Mouse (Mus musculus) MEL (cell line): ENCODE measurements around the gene Cyp4x1. TPM values are rescaled to one million over a fixed set of nuclear protein-coding genes. Genes with fewer than 3 reads are reported as not detected.

Source experiments
- DNase-seq: peaks from one replicate; pipeline ENCODE4 v3.0.0; 2011; ENCODE audit warnings: low read depth, low spot score
- H3K27ac ChIP-seq: 2 replicates; pipeline ENCODE4 v1.5.1; 2012; ENCODE audit warnings: low read depth, mild to moderate bottlenecking, control low read depth, low read length, moderate library complexity; ENCODE audit not compliant: control insufficient read depth
- H3K27me3 ChIP-seq, 2 experiments: fragments of 150-350 bp in 1 of 2; sonication (generic) in 1 of 2; 2 replicates each; pipeline ENCODE4 v1.6.1; 2012; ENCODE audit warnings: low read length in 2 of 2, mild to moderate bottlenecking in 2 of 2, improper control_type of control experiment in 1 of 2, moderate library complexity in 1 of 2; ENCODE audit not compliant: insufficient read depth in 2 of 2, control insufficient read depth in 1 of 2
- H3K36me3 ChIP-seq, 2 experiments: 2 replicates each; pipeline ENCODE4 v1.6.1; 2012 to 2014; ENCODE audit warnings: low read length in 2 of 2, improper control_type of control experiment in 1 of 2, inconsistent platforms in 1 of 2, mild to moderate bottlenecking in 1 of 2; ENCODE audit not compliant: insufficient read depth in 2 of 2, control insufficient read depth in 1 of 2
- H3K4me1 ChIP-seq, 2 experiments: fragments of 150-350 bp in 1 of 2; sonication (generic) in 1 of 2; 2 replicates each; pipeline ENCODE4 v1.6.1; 2012; ENCODE audit warnings: low read length in 2 of 2, improper control_type of control experiment in 1 of 2, mild to moderate bottlenecking in 1 of 2; ENCODE audit not compliant: insufficient read depth in 2 of 2, control insufficient read depth in 1 of 2
- H3K4me3 ChIP-seq, 2 experiments: fragments of 150-350 bp in 1 of 2; sonication (generic) in 1 of 2; 2 replicates each; pipeline ENCODE4 v1.5.1; 2012; ENCODE audit warnings: low read depth in 2 of 2, low read length in 2 of 2, mild to moderate bottlenecking in 2 of 2, moderate library complexity in 2 of 2, control low read depth in 1 of 2, improper control_type of control experiment in 1 of 2; ENCODE audit not compliant: control insufficient read depth in 1 of 2, insufficient read depth in 1 of 2
- H3K79me2 ChIP-seq: 2 replicates; pipeline ENCODE4 v1.6.1; 2012; ENCODE audit warnings: mild to moderate bottlenecking, low read length, moderate library complexity; ENCODE audit not compliant: control insufficient read depth, poor library complexity, insufficient read depth
- H3K9ac ChIP-seq: 2 replicates; pipeline ENCODE4 v1.6.1; 2012; ENCODE audit warnings: low read depth, mild to moderate bottlenecking, control low read depth, low read length, moderate library complexity; ENCODE audit not compliant: control insufficient read depth, poor library complexity, severe bottlenecking
- H3K9me3 ChIP-seq: fragments of 150-350 bp; sonication (generic); replicated peaks from 2 replicates; pipeline ENCODE4 v1.6.1; 2012; ENCODE audit warnings: mild to moderate bottlenecking, low read length, improper control_type of control experiment, moderate library complexity; ENCODE audit not compliant: insufficient read depth
- BHLHE40 ChIP-seq: IDR thresholded peaks from 2 replicates; pipeline ENCODE4 v1.6.1; 2012; ENCODE audit warnings: low read depth, mild to moderate bottlenecking, inconsistent platforms, low read length, improper control_type of control experiment, borderline replicate concordance
- CHD1 ChIP-seq: IDR thresholded peaks from 2 replicates; pipeline ENCODE4 v1.6.1; 2012; ENCODE audit warnings: low read depth, mild to moderate bottlenecking, inconsistent platforms, low read length, improper control_type of control experiment
- CTCF ChIP-seq, 3 experiments: IDR thresholded peaks in 2 of 3; conservative IDR thresholded peaks in 1 of 3; 2 replicates each; pipeline ENCODE4 v1.5.1; 2011 to 2012; ENCODE audit warnings: low read length in 3 of 3, low read depth in 2 of 3, mild to moderate bottlenecking in 2 of 3, improper control_type of control experiment in 1 of 3, inconsistent platforms in 1 of 3, mixed read lengths in 1 of 3, moderate library complexity in 1 of 3; ENCODE audit not compliant: control insufficient read depth in 1 of 3, insufficient read depth in 1 of 3, poor library complexity in 1 of 3, severe bottlenecking in 1 of 3
- E2F4 ChIP-seq: IDR thresholded peaks from 2 replicates; pipeline ENCODE4 v1.6.1; 2011; ENCODE audit warnings: low read depth, low read length, improper control_type of control experiment, borderline replicate concordance
- ELF1 ChIP-seq: IDR thresholded peaks from 2 replicates; pipeline ENCODE4 v1.6.1; 2014; ENCODE audit warnings: low read depth, mild to moderate bottlenecking, inconsistent platforms, low read length, improper control_type of control experiment, moderate library complexity
- EP300 ChIP-seq, 2 experiments: IDR thresholded peaks; 2 replicates each; pipeline ENCODE4 v1.6.1; 2011; ENCODE audit warnings: improper control_type of control experiment in 2 of 2, low read length in 2 of 2, low read depth in 1 of 2, mild to moderate bottlenecking in 1 of 2
- ETS1 ChIP-seq: IDR thresholded peaks from 2 replicates; pipeline ENCODE4 v1.6.1; 2012; ENCODE audit warnings: low read depth, mild to moderate bottlenecking, inconsistent platforms, low read length, improper control_type of control experiment, moderate library complexity
- GABPA ChIP-seq: IDR thresholded peaks from 2 replicates; pipeline ENCODE4 v1.6.1; 2012; ENCODE audit warnings: low read depth, mild to moderate bottlenecking, inconsistent platforms, low read length, improper control_type of control experiment, moderate library complexity
- GATA1 ChIP-seq: IDR thresholded peaks from 2 replicates; pipeline ENCODE4 v1.6.1; 2011; ENCODE audit warnings: low read depth, low read length, improper control_type of control experiment
- KAT2A ChIP-seq: conservative IDR thresholded peaks from 2 replicates; pipeline ENCODE4 v1.6.1; 2012; ENCODE audit warnings: low read depth, low read length, improper control_type of control experiment, inconsistent platforms
- MAFK ChIP-seq: IDR thresholded peaks from 2 replicates; pipeline ENCODE4 v1.6.1; 2011; ENCODE audit warnings: low read depth, mild to moderate bottlenecking, low read length, improper control_type of control experiment, borderline replicate concordance
- MAX ChIP-seq: IDR thresholded peaks from 2 replicates; pipeline ENCODE4 v1.6.1; 2011; ENCODE audit warnings: low read length, improper control_type of control experiment
- MEF2A ChIP-seq: IDR thresholded peaks from 2 replicates; pipeline ENCODE4 v1.6.1; 2014; ENCODE audit warnings: low read depth, mild to moderate bottlenecking, inconsistent platforms, low read length, improper control_type of control experiment; ENCODE audit not compliant: poor library complexity, insufficient replicate concordance, severe bottlenecking; ENCODE audit errors: extremely low read depth
- MXI1 ChIP-seq: IDR thresholded peaks from 2 replicates; pipeline ENCODE4 v1.6.1; 2011; ENCODE audit warnings: mild to moderate bottlenecking, low read depth, low read length, improper control_type of control experiment
- POLR2A ChIP-seq, 2 experiments: IDR thresholded peaks; 2 replicates each; pipeline ENCODE4 v1.6.1; 2011 to 2012; ENCODE audit warnings: low read length in 2 of 2, mild to moderate bottlenecking in 2 of 2, control low read depth in 1 of 2, improper control_type of control experiment in 1 of 2, low read depth in 1 of 2, moderate library complexity in 1 of 2; ENCODE audit not compliant: control insufficient read depth in 1 of 2, insufficient read depth in 1 of 2, poor library complexity in 1 of 2
- POLR2AphosphoS2 ChIP-seq: IDR thresholded peaks from 2 replicates; pipeline ENCODE4 v1.6.1; 2011; ENCODE audit warnings: low read length, improper control_type of control experiment
- POLR2AphosphoS5 ChIP-seq: IDR thresholded peaks from 2 replicates; pipeline ENCODE4 v1.6.1; 2012; ENCODE audit warnings: low read depth, borderline replicate concordance, mild to moderate bottlenecking, inconsistent platforms, low read length, moderate library complexity, mixed read lengths
- RAD21 ChIP-seq: IDR thresholded peaks from 2 replicates; pipeline ENCODE4 v1.6.1; 2011; ENCODE audit warnings: mild to moderate bottlenecking, low read depth, low read length, improper control_type of control experiment
- RCOR1 ChIP-seq: IDR thresholded peaks from 2 replicates; pipeline ENCODE4 v1.6.1; 2012; ENCODE audit warnings: low read depth, mild to moderate bottlenecking, inconsistent platforms, low read length, improper control_type of control experiment
- SIN3A ChIP-seq: IDR thresholded peaks from 2 replicates; pipeline ENCODE4 v1.6.1; 2012; ENCODE audit warnings: low read length, improper control_type of control experiment, inconsistent platforms
- SMC3 ChIP-seq: IDR thresholded peaks from 2 replicates; pipeline ENCODE4 v1.6.1; 2011; ENCODE audit warnings: low read depth, low read length, improper control_type of control experiment
- TAL1 ChIP-seq: IDR thresholded peaks from 2 replicates; pipeline ENCODE4 v1.6.1; 2012; ENCODE audit warnings: mild to moderate bottlenecking, inconsistent platforms, low read length, moderate library complexity, mixed read lengths
- TBP ChIP-seq: IDR thresholded peaks from 2 replicates; pipeline ENCODE4 v1.8.0; 2011; ENCODE audit warnings: low read depth, low read length, improper control_type of control experiment
- TCF12 ChIP-seq: IDR thresholded peaks from 2 replicates; pipeline ENCODE4 v1.6.1; 2014; ENCODE audit warnings: low read depth, mild to moderate bottlenecking, inconsistent platforms, low read length, improper control_type of control experiment, moderate library complexity
- UBTF ChIP-seq: IDR thresholded peaks from 2 replicates; pipeline ENCODE4 v1.6.1; 2012; ENCODE audit warnings: low read depth, mild to moderate bottlenecking, inconsistent platforms, low read length, improper control_type of control experiment, moderate library complexity, borderline replicate concordance; ENCODE audit not compliant: insufficient read depth
- USF2 ChIP-seq, 2 experiments: IDR thresholded peaks; 2 replicates each; pipeline ENCODE4 v1.6.1; 2011 to 2012; ENCODE audit warnings: improper control_type of control experiment in 2 of 2, low read length in 2 of 2, borderline replicate concordance in 1 of 2, inconsistent platforms in 1 of 2, low read depth in 1 of 2, mild to moderate bottlenecking in 1 of 2; ENCODE audit not compliant: insufficient read depth in 1 of 2
- ZC3H11A ChIP-seq: IDR thresholded peaks from 2 replicates; pipeline ENCODE4 v1.6.1; 2012; ENCODE audit warnings: low read depth, mild to moderate bottlenecking, inconsistent platforms, low read length, improper control_type of control experiment
- ZKSCAN1 ChIP-seq: IDR thresholded peaks from 2 replicates; pipeline ENCODE4 v1.6.1; 2012; ENCODE audit warnings: low read depth, mild to moderate bottlenecking, inconsistent platforms, low read length, improper control_type of control experiment, moderate library complexity
- ZMIZ1 ChIP-seq: IDR thresholded peaks from 2 replicates; pipeline ENCODE4 v1.6.1; 2012; ENCODE audit warnings: low read depth, mild to moderate bottlenecking, inconsistent platforms, low read length, improper control_type of control experiment, moderate library complexity
- polyA plus RNA-seq, 2 experiments: library from polyadenylated mRNA; stranded (reverse) in 1 of 2; unstranded in 1 of 2; fragments of >175 nt in 1 of 2; fragments of >200 nt in 1 of 2; gene quantifications; 2 replicates each; pipeline versions ENCODE4 v1.2.1 to v1.2.4; 2012; ENCODE audit warnings: low replicate concordance in 2 of 2, low read depth in 1 of 2; ENCODE audit not compliant: insufficient read length in 2 of 2, insufficient read depth in 1 of 2, missing spikeins in 1 of 2
- total RNA-seq: library from RNA; depleted of rRNA; stranded (reverse); fragments of 300-350 nt; gene quantifications from 2 replicates; pipeline ENCODE4 v1.2.3, GENCODE M21; 2012

Gene Cyp4x1
- total and polyA plus RNA-seq, 3 experiments: 0.04 to 0.47 TPM; not detected in 1

GRCm38 (mm10) chr4:115086257-115086656, 47.8 kb downstream of the Cyp4x1 start:
- Histone ChIP-seq H3K9ac (no peak overlapping the region), H3K4me3 (no peak overlapping the region), H3K79me2 (no peaks in the 10 kb centered on the region), H3K27ac (no peak overlapping the region), H3K9me3 (no peaks in the 10 kb centered on the region), H3K36me3 (no peaks in the 10 kb centered on the region), H3K27me3 (no peaks in the 10 kb centered on the region), H3K4me1 (peaks cover 0 to 8% of the 10 kb centered on the region in 2 experiments; a peak in 1 of 4 replicates)
- no peak for DNase-seq
- TF ChIP-seq RAD21: no peak
- no peak for TF ChIP-seq MAFK
- TF ChIP-seq RCOR1: no peak
- no peak for TF ChIP-seq POLR2AphosphoS5
- no peak for TF ChIP-seq TBP
- TF ChIP-seq TCF12: no peak
- TF ChIP-seq ETS1: no peak
- TF ChIP-seq BHLHE40: no peak
- TF ChIP-seq E2F4: no peak
- no peak for TF ChIP-seq POLR2A (IDR thresholded peaks at IDR 0.05; ENCODE audit: control insufficient read depth in 1 of 2, insufficient read depth in 1 of 2, low read depth in 1 of 2, low read length in 2 of 2, poor library complexity in 1 of 2)
- no peak for TF ChIP-seq TAL1
- no peak for TF ChIP-seq CTCF (IDR thresholded peaks at IDR 0.05 in 2 of 3, conservative IDR thresholded peaks at IDR 0.05 in 1 of 3; ENCODE audit: control insufficient read depth in 1 of 3, insufficient read depth in 1 of 3, low read depth in 2 of 3, low read length in 3 of 3, poor library complexity in 1 of 3, severe bottlenecking in 1 of 3)
- TF ChIP-seq POLR2AphosphoS2: no peak

- peak; percentile 81 for DNase-seq
- Histone ChIP-seq H3K79me2 (no peaks in the 10 kb centered on the region), H3K9ac (no peak overlapping the region), H3K36me3 (peaks cover 0 to 3% of the 10 kb centered on the region in 2 experiments; a peak in 1 of 4 replicates), H3K9me3 (no peaks in the 10 kb centered on the region), H3K27ac (no peak overlapping the region), H3K4me1 (peaks cover 0 to 5% of the 10 kb centered on the region in 2 experiments; a peak in 1 of 4 replicates), H3K27me3 (no peaks in the 10 kb centered on the region), H3K4me3 (no peak overlapping the region)
- TF ChIP-seq EP300 (IDR thresholded peaks at IDR 0.05; ENCODE audit: low read depth in 1 of 2, low read length in 2 of 2) (no peak), ETS1 (no peak), MXI1 (no peak), RCOR1 (no peak), UBTF (no peak), ELF1 (no peak), E2F4 (no peak), ZMIZ1 (no peak), CHD1 (no peak), TBP (no peak), SIN3A (peak; percentile 48; the same call in 1 of the 2 replicates), ZKSCAN1 (no peak), GABPA (no peak), MAFK (no peak), ZC3H11A (peak; percentile 90), USF2 (IDR thresholded peaks at IDR 0.05; ENCODE audit: borderline replicate concordance in 1 of 2, insufficient read depth in 1 of 2, low read depth in 1 of 2, low read length in 2 of 2) (no peak), MAX (no peak), MEF2A (no peak), POLR2AphosphoS5 (no peak), CTCF (IDR thresholded peaks at IDR 0.05 in 2 of 3, conservative IDR thresholded peaks at IDR 0.05 in 1 of 3; ENCODE audit: control insufficient read depth in 1 of 3, insufficient read depth in 1 of 3, low read depth in 2 of 3, low read length in 3 of 3, poor library complexity in 1 of 3, severe bottlenecking in 1 of 3) (peak; percentile 95 to 97 (median 97)), GATA1 (no peak), KAT2A (no peak), TAL1 (no peak), SMC3 (peak; percentile 96)
Observed at GRCm38 (mm10) chr4:115085522-115086095, 48.5 kb downstream of the Cyp4x1 start.
